In the genomic region with DNA sequence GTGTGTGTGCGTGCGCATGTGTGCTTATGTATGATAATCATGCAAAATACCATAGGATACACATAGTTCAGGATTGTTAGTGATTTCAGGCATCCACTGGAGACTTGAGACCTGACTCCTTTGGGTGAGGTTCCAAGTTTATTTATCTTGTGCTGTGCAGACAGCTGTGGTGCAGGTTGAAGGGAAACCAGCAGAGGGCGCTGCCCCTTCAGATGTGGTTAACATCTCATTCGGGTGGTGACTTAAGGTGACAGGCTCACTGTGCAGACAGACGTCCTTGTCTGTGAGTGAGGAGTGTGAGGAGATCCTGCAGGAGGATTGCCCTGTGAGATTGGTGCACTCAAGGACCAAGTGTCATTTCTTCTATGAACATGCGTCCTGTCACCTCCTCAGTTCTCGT, we compare ENCODE assay signal across 8 mouse cellular contexts.
A peak's percentile ranks its signal among the peaks of the same experiment; 100 is the strongest.
DNase-seq lines count a peak whose midpoint lies in the region; ATAC-seq and TF ChIP-seq lines count a peak whose summit lies in the region.
"Not testable (repeated sequence)": the region's sequence is repeated elsewhere in the genome, so short reads cannot be mapped to it uniquely, and the experiment has no call there.

No protein-coding gene starts in this region.

- not testable (repeated sequence) for H3K27ac ChIP-seq in heart, postnatal 0 days (ENCODE audit: low read depth); layer of hippocampus, adult 2 months

- not testable (repeated sequence) for H3K27me3 ChIP-seq in heart, postnatal 0 days (ENCODE audit: control insufficient read depth, insufficient read depth, low read length)

- H3K4me2 ChIP-seq in heart, postnatal 0 days (ENCODE audit: low read depth, low read length): not testable (repeated sequence)

- not testable (repeated sequence) for H3K4me1 ChIP-seq in heart, postnatal 0 days (ENCODE audit: control insufficient read depth, insufficient read depth)

- not testable (repeated sequence) for H3K9me3 ChIP-seq in heart, postnatal 0 days (replicated peaks; ENCODE audit: control insufficient read depth, low read length)

- DNase-seq in MEL-GATA-1-ER (ENCODE audit: extremely low read depth, low read depth): peak; percentile 7
- not testable (repeated sequence) for DNase-seq in brain, embryonic 14.5 days (ENCODE audit: low read depth); heart, postnatal 0 days (ENCODE audit: low spot score); layer of hippocampus, adult 2 months (ENCODE audit: low spot score in 2 of 2)
- DNase-seq in right cerebral cortex, postnatal 14 days: peak; percentile 5
- DNase-seq in thymus, postnatal 25 days: peak; percentile 77

- TF ChIP-seq EP300 in heart, postnatal 0 days (IDR thresholded peaks at IDR 0.05; ENCODE audit: low read depth): not testable (repeated sequence)

- H3K9ac ChIP-seq in heart, postnatal 0 days (replicated peaks; ENCODE audit: low read depth, low read length): not testable (repeated sequence)

- not testable (repeated sequence) for TF ChIP-seq POLR2A in brain, embryonic 14.5 days (IDR thresholded peaks at IDR 0.05; ENCODE audit: borderline replicate concordance, extremely low read depth, insufficient read depth, insufficient read length, poor library complexity, severe bottlenecking)

- ATAC-seq in CD4-positive, CD25-positive, alpha-beta regulatory T cell, adult 4 months: peak; percentile 32
- ATAC-seq in heart, postnatal 0 days (ENCODE audit: insufficient read depth, low read depth): not testable (repeated sequence)
- 0 out of 2 replicates have a peak, but pooled peaks have one; percentile 17 for ATAC-seq in megakaryocyte progenitor cell, adult 5-6 weeks (replicated peaks; ENCODE audit: poor library complexity)

- not testable (repeated sequence) for H3K36me3 ChIP-seq in heart, postnatal 0 days (replicated peaks; ENCODE audit: control insufficient read depth, insufficient read depth, low read length)

- TF ChIP-seq CTCF in brain, embryonic 14.5 days (IDR thresholded peaks at IDR 0.05; ENCODE audit: borderline replicate concordance, extremely low read depth, insufficient read depth, insufficient read length): peak; percentile 33; the same call in 1 of the 2 replicates
- TF ChIP-seq CTCF in heart, postnatal 0 days (IDR thresholded peaks at IDR 0.05; ENCODE audit: low read depth): peak; percentile 3; the same call in 1 of the 2 replicates
- TF ChIP-seq CTCF in layer of hippocampus, adult 2 months (conservative IDR thresholded peaks at IDR 0.05): peak; percentile 27; the same call in 1 of the 2 replicates

- WGBS in heart, postnatal 0 days: 51% methylated on average over 7 of the region's 7 CpGs

- H3K4me3 ChIP-seq in heart, postnatal 0 days (ENCODE audit: low read depth, low read length); layer of hippocampus, adult 2 months: not testable (repeated sequence)
